Mouse (Mus musculus) erythroblast, embryonic 14.5 days (primary cell): ENCODE data around the gene Ivd. TPM values are rescaled to one million over a fixed set of nuclear protein-coding genes. Genes with fewer than 3 reads are reported as not detected.
A peak's percentile ranks its signal among the peaks of the same experiment; 100 is the strongest.

ENCODE experiments used
- H3K27me3 ChIP-seq: 2 replicates; pipeline ENCODE4 v1.6.1; 2012; ENCODE audit warnings: inconsistent platforms; ENCODE audit not compliant: control insufficient read depth
- H3K36me3 ChIP-seq: 2 replicates; pipeline ENCODE4 v1.6.1; 2012; ENCODE audit warnings: mild to moderate bottlenecking, inconsistent platforms; ENCODE audit not compliant: control insufficient read depth
- H3K4me1 ChIP-seq: 2 replicates; pipeline ENCODE4 v1.6.1; 2012; ENCODE audit warnings: inconsistent platforms; ENCODE audit not compliant: control insufficient read depth
- H3K4me3 ChIP-seq: replicated peaks from 2 replicates; pipeline ENCODE3; 2012; ENCODE audit warnings: moderate library complexity, mild to moderate bottlenecking, inconsistent platforms
- H3K9me3 ChIP-seq: 2 replicates; pipeline ENCODE4 v1.6.1; 2012; ENCODE audit warnings: low read length, inconsistent platforms, mixed read lengths; ENCODE audit not compliant: control insufficient read depth
- GATA1 ChIP-seq: IDR thresholded peaks from 2 replicates; pipeline ENCODE4 v1.6.1; 2012; ENCODE audit warnings: low read length, inconsistent platforms, mixed read lengths
- TAL1 ChIP-seq: IDR thresholded peaks from 3 replicates; pipeline ENCODE4 v1.6.1; 2012; ENCODE audit warnings: low read length, inconsistent platforms, mixed read lengths
- polyA plus RNA-seq: library from polyadenylated mRNA; stranded (reverse); fragments of >175 nt; gene quantifications from 2 replicates; pipeline ENCODE4 v1.2.3, GENCODE M21; 2012

The Ivd gene
- polyA plus RNA-seq, 1 experiment, result 0.30 TPM

DNA sequence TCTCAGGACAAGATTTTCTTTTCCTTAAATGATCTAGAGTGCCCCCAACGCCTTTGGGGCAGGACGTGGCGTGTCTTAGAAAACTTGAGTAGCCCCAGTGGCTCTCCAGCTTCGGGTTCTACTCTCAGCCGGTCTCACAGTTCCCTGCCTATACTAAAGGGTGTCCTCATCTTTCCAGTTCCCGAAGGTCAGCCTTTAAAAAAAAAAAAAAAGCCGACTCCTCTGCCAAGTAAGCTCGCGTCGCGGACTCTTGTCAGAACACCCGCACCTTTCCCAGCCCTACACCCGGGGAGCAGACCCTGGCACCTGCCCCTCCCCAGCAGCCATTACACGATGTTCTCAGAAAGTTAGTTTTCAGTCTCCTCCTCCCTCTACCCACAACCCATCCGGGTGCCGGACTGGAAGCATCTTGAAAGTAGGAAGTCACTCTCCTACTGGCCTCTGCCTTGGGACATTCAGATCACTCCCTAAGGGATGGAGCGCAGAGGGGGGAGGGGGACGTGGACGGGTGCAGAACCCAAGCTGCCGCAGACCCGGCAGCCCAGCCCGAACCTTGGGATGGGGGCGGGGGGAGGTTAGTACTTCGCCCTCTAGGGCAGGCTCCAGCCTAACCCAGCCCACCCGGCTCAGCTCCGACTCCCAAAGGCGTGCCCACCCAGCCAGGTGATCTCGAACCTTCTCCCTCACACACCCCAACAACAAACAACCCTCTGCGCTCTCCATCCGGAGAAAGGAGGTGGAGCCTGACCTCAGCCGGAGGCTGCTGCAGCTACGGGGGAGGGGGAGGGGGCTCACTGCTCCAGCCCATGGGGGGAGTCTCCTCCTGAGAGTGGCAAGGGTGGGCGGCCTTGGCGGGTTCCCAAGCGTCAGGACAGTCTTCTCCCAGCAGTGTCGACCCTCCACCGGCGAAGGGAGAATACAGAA is 34.5 kb downstream of the Ivd start:
- no peaks in the 10 kb centered on the region for H3K36me3 ChIP-seq
- TF ChIP-seq GATA1, result no peak
- TF ChIP-seq TAL1, result no peak
- H3K9me3 ChIP-seq, result peaks cover 35% of the 10 kb centered on the region
- peaks cover 46% of the 10 kb centered on the region for H3K4me1 ChIP-seq
- peak overlapping the region; percentile 21 for H3K4me3 ChIP-seq
- peaks cover 94% of the 10 kb centered on the region for H3K27me3 ChIP-seq

DNA sequence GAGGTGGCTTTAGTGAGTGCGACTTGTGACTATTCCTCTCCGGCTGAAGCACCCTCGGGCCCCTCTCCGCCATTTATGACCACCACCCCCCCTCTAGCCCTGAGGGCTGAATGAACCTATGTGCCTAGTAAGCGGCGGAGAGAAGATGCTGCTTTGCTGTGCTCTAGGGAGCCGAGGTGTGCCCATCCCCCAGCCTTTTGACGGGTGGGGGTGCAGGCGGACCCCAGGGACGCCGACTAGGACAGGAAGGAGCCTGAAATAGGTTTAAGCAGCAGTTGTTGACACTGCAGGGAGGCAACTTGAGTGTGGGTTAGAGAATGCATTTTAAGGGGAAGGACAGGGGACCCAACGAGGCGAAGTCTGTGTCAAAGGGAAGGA is 35.1 kb downstream of the Ivd start:
- peaks cover 91% of the 10 kb centered on the region for H3K27me3 ChIP-seq
- peaks cover 35% of the 10 kb centered on the region for H3K9me3 ChIP-seq
- H3K36me3 ChIP-seq, result no peaks in the 10 kb centered on the region
- H3K4me3 ChIP-seq, result no peak overlapping the region
- peaks cover 45% of the 10 kb centered on the region for H3K4me1 ChIP-seq
- TF ChIP-seq GATA1, result no peak
- no peak for TF ChIP-seq TAL1

DNA sequence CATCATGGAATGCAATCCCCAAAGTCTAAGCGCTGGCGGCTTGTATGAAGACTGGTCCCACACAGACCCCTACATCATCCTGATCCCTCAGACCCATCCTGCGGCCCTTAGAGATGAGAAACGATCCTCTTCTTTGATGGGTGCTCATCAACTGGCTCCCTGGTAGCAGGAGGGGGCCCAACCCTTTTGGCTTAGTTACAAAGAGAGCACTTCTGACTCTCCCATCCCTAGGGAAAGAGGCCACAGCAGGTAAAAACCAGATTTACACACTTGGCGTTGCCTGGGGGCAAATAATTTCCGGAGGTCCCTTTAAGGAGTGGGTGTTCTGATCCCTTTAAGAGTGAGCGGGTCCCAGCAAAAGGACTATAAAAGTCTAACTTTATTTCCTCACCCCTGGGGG is 35.6 kb downstream of the Ivd start:
- no peak overlapping the region for H3K4me3 ChIP-seq
- TF ChIP-seq TAL1, result no peak
- TF ChIP-seq GATA1, result no peak
- H3K4me1 ChIP-seq, result peaks cover 45% of the 10 kb centered on the region
- H3K9me3 ChIP-seq, result peaks cover 35% of the 10 kb centered on the region
- peaks cover 90% of the 10 kb centered on the region for H3K27me3 ChIP-seq
- no peaks in the 10 kb centered on the region for H3K36me3 ChIP-seq

DNA sequence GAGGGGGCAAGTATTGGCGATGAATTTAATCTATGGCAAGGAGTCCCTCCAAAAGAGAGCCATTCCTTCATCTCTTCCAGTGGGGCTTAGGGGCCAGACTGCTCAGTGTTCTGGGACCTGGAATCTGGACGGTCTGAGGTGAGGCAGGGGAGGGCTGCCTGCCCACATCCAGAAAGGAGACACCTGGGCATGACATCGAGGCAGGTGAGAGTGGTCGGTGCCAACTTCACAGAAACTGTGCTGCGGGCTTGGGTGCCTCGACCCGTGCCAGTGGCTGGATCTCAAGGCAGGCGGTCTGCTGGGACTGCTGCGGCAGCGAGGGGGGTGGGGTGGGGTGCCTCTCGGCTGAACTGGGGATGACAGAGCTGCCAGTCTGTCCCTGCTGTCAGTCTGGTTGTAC is 36.1 kb downstream of the Ivd start:
- TF ChIP-seq GATA1, result no peak
- no peak for TF ChIP-seq TAL1
- Histone ChIP-seq H3K36me3 (no peaks in the 10 kb centered on the region), H3K4me1 (peaks cover 49% of the 10 kb centered on the region), H3K27me3 (peaks cover 90% of the 10 kb centered on the region), H3K9me3 (peaks cover 35% of the 10 kb centered on the region), H3K4me3 (no peak overlapping the region)

DNA sequence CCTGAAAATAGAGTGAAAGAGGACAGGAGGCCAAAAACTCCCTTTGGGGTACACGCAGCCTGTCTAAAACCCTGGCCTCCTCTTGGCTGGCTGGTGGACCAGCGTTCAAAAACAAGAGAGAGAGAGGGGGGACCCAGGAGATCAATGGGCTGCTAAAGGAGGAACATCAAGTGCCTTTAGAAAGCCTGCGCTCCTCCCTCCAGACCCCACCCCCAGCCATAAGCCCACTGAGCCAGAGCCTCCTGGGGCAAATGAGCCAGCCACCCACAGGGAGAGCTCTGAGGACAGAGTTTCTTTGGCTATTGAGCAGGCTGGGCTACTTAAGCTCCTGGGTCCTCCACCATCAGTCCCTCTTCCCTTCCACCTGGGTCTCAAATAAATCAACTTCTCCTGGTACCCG is 37.0 kb downstream of the Ivd start:
- Histone ChIP-seq H3K9me3 (peaks cover 35% of the 10 kb centered on the region), H3K4me3 (no peak overlapping the region), H3K27me3 (peaks cover 90% of the 10 kb centered on the region), H3K36me3 (no peaks in the 10 kb centered on the region), H3K4me1 (peaks cover 55% of the 10 kb centered on the region)
- TF ChIP-seq TAL1 (no peak), GATA1 (no peak)

DNA sequence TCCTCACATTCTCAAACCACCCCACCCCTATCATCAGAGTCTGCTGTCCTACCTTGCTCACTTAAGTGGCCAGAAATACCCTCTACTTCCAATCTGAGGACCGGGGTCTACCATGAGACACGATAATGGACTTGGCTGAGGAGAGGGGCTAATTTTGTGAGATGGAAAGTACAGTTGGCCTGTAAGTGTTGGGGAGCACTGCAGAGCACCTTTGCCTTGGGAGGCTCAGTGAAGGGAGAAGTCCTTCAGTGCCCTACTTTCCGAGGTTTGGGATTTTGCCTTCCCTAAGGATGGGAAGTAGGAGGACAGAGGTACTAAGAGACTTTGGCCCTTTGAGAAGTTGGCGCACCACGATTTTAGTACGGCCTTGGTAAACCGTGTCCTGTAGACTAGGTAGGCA is 37.6 kb downstream of the Ivd start:
- peaks cover 35% of the 10 kb centered on the region for H3K9me3 ChIP-seq
- no peak for TF ChIP-seq TAL1
- no peak for TF ChIP-seq GATA1
- no peak overlapping the region for H3K4me3 ChIP-seq
- H3K36me3 ChIP-seq, result no peaks in the 10 kb centered on the region
- H3K27me3 ChIP-seq, result peaks cover 90% of the 10 kb centered on the region
- H3K4me1 ChIP-seq, result peaks cover 60% of the 10 kb centered on the region

DNA sequence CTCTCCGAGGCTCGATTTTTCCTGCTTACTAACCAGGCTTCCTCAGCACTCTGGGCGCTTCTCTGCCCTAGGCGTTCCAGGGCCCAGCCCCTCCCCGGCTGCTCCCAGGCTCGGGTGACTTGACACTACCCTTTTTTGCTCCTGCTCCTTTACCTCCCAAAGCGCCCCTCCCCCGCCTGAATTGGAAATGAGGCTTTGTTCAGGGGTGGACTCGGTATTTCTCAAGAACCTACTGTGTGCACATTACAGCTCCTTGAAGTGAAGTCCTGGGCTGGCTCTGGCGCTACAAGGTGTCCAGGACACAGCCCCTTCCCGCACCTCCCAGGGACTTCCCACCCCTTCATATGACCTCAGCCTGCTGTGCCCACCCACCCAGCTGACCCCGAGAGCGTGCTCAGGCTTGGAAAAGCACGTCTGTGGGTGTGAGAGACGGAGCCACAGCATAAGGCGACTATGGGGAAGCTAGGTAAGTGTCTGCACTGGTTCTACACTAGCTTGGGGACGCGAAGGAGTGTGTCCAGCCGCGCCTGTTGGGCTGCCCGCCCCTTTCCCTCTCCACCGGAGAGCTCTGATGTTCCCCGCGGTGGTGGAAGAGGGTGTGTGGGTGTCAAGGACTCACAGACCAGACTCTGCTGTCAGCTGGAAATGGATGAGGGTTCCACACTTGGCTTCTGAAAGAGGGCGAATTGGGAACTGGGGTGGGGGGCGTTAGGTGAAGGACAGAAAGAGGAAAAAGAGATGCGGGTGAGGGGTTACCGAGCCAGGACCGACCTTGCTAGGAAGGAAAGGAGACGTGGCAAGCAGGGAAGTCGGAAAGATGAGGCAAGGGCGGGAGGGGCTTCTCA is 38.4 kb downstream of the Ivd start, which contains the start of gene Bahd1:
TSS of gene Bahd1 (plus strand) at position 397 of the 845 bp plus-strand sequence.
- Histone ChIP-seq H3K9me3 (peaks cover 35% of the 10 kb centered on the region), H3K4me3 (peak within 1 kb of the TSS; percentile 94), H3K27me3 (peaks cover 84% of the 10 kb centered on the region), H3K36me3 (no peaks in the 10 kb centered on the region), H3K4me1 (peaks cover 69% of the 10 kb centered on the region)
- TF ChIP-seq TAL1 (no peak), GATA1 (no peak)

DNA sequence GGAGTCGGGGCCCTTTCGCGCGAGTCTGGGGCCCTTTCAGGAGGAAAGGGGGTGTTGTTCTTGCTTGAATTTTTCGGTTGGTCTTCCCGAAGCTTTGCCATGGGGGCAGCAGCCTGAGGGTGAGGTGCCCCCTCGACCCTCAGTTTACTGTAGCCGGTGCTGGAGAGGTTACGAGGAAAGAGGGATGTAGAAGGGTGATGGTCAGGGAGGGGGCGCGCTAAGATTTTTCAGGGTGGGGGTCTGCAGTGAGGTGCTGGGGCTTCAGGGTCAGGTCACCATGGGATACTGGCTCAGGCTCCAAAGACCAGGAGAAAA is 39.0 kb downstream of the Ivd start:
- Histone ChIP-seq H3K9me3 (peaks cover 35% of the 10 kb centered on the region), H3K4me1 (peaks cover 73% of the 10 kb centered on the region), H3K36me3 (no peaks in the 10 kb centered on the region), H3K4me3 (peak overlapping the region; percentile 94), H3K27me3 (peaks cover 78% of the 10 kb centered on the region)
- TF ChIP-seq GATA1 (no peak), TAL1 (no peak)
